Mouse (Mus musculus): ENCODE results near the gene Gm17949. TPM values are rescaled to one million over a fixed set of nuclear protein-coding genes. Genes with fewer than 3 reads are reported as not detected.
A peak's percentile ranks its signal among the peaks of the same experiment; 100 is the strongest.

Gm17949 gene
- 0.04 TPM for polyA plus RNA-seq (2012; fragmentation: generic; extraction: Trizol)

DNA sequence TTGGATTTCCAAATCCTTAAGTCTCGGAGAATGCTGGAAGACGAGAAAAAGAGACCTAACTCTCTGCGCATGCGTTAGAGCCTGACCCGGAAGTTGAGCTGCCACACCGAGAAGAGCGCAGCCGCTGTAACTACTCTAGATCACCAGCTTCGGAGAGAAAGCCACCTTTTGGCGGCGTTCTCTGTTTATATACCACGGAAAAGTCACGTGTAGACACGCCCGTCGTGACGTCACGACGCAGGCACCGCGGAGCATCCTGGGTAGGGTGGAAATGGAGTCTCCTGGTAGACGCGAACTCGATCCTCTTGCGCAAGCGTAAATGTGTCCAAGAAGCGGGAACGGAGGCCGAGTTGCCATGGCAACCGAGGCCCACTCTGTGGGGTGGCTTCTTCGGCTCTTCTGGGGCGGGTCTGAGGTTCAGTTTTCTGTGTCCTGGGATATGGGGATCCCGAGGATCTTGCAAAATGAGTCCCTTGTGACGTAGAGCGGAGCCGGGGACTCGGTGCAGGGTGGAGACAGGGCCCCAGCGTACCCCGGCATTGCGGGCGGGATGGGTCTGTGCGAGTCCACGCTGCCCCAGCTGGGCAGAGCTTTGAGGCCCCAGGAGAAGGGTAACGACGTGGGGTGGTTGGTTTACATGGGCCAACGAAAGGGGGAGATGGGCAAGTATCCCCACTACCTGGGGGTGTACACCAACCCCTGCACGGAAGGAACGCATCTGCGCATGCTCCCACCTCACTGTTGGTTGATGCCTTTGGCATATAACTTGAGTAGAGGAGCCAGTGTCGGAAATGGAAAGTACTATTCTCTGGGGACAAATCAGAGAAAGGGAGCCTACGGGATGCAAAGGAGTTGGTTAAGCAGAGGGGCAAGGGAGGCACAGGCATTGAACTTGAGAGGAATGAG is at the start of gene Gm17949, which contains the start of gene Gtf2f1:
TSS of gene Gm17949 (plus strand) at position 234 of the 906 bp plus-strand sequence.
TSS of gene Gtf2f1 (minus strand) at position 53 of the 906 bp plus-strand sequence.
- H3K4me3 ChIP-seq, result peak within 1 kb of the TSS; percentile 87
- H3K36me3 ChIP-seq (ENCODE audit: control insufficient read depth, insufficient read depth), result peaks cover 4% of the 10 kb centered on the region
- peaks cover 18% of the 10 kb centered on the region for H3K79me2 ChIP-seq (ENCODE audit: control insufficient read depth, insufficient read depth)
- peak within 1 kb of the TSS; percentile 39 for H3ac ChIP-seq (ENCODE audit: control insufficient read depth, insufficient read length)
- TF ChIP-seq TCF12 (IDR thresholded peaks at IDR 0.05; ENCODE audit: insufficient read depth, poor library complexity, severe bottlenecking) (no peak), TCF3 (IDR thresholded peaks at IDR 0.05; ENCODE audit: insufficient read length, low read depth) (no peak), SRF (IDR thresholded peaks at IDR 0.05; ENCODE audit: control insufficient read depth, insufficient read length, low read depth) (peak; percentile 55), POLR2AphosphoS2 (IDR thresholded peaks at IDR 0.05; ENCODE audit: insufficient read length, low read depth) (peak; percentile 90), REST (IDR thresholded peaks at IDR 0.05; ENCODE audit: insufficient read depth, insufficient read length) (no peak), MYOG (IDR thresholded peaks at IDR 0.05; ENCODE audit: control insufficient read depth in 1 of 3, insufficient read depth in 1 of 3, insufficient read length in 2 of 3, low read depth in 2 of 3) (no peak), MAX (IDR thresholded peaks at IDR 0.05; ENCODE audit: low read depth) (peak; percentile 27), MYOD1 (IDR thresholded peaks at IDR 0.05; ENCODE audit: control insufficient read depth in 1 of 3, insufficient read length in 2 of 3, low read depth in 2 of 3) (no peak), E2F4 (IDR thresholded peaks at IDR 0.05; ENCODE audit: insufficient read depth) (no peak), CEBPB (IDR thresholded peaks at IDR 0.05; ENCODE audit: insufficient read depth, poor library complexity, severe bottlenecking) (peak; percentile 90), USF1 (IDR thresholded peaks at IDR 0.05; ENCODE audit: low read depth) (peak; percentile 100), POLR2A (IDR thresholded peaks at IDR 0.05; ENCODE audit: insufficient read length, low read depth) (peak; percentile 95)
- no peaks in the 10 kb centered on the region for H3K27me3 ChIP-seq (ENCODE audit: control insufficient read depth, insufficient read depth, insufficient read length)
- H3K4me2 ChIP-seq (ENCODE audit: low read depth), result peak within 1 kb of the TSS; percentile 94

DNA sequence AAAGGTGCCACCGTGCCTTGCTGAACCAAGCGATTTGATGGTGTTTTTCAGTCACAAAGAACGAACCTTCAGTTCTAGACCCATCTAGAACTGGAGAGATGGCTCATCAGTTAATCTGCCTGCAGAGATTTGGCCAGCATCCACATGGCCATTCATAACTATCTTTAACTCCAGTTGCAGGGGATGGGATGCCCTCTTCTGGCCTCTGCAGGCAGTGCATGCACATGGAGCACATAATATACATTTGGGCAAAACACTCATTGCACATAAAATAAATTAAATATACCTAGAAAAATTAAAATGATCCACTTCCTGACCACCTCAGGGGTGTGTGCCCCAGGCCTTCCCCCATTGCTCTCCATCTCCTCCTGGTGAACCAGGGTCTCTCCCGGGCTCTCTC is 49.4 kb upstream of the Gm17949 start:
- no peak overlapping the region for H3K4me3 ChIP-seq
- no peaks in the 10 kb centered on the region for H3K36me3 ChIP-seq (ENCODE audit: control insufficient read depth, insufficient read depth)
- no peak overlapping the region for H3ac ChIP-seq (ENCODE audit: control insufficient read depth, insufficient read length)
- H3K27me3 ChIP-seq (ENCODE audit: control insufficient read depth, insufficient read depth, insufficient read length), result peaks cover 16% of the 10 kb centered on the region
- H3K79me2 ChIP-seq (ENCODE audit: control insufficient read depth, insufficient read depth), result no peaks in the 10 kb centered on the region
- no peak for TF ChIP-seq MYOG (IDR thresholded peaks at IDR 0.05; ENCODE audit: control insufficient read depth in 1 of 3, insufficient read depth in 1 of 3, insufficient read length in 2 of 3, low read depth in 2 of 3)
- TF ChIP-seq MAX (IDR thresholded peaks at IDR 0.05; ENCODE audit: low read depth), result no peak
- TF ChIP-seq E2F4 (IDR thresholded peaks at IDR 0.05; ENCODE audit: insufficient read depth), result no peak
- TF ChIP-seq SRF (IDR thresholded peaks at IDR 0.05; ENCODE audit: control insufficient read depth, insufficient read length, low read depth), result no peak
- no peak for TF ChIP-seq TCF3 (IDR thresholded peaks at IDR 0.05; ENCODE audit: insufficient read length, low read depth)
- no peak for TF ChIP-seq REST (IDR thresholded peaks at IDR 0.05; ENCODE audit: insufficient read depth, insufficient read length)
- H3K4me2 ChIP-seq (ENCODE audit: low read depth), result no peak overlapping the region

DNA sequence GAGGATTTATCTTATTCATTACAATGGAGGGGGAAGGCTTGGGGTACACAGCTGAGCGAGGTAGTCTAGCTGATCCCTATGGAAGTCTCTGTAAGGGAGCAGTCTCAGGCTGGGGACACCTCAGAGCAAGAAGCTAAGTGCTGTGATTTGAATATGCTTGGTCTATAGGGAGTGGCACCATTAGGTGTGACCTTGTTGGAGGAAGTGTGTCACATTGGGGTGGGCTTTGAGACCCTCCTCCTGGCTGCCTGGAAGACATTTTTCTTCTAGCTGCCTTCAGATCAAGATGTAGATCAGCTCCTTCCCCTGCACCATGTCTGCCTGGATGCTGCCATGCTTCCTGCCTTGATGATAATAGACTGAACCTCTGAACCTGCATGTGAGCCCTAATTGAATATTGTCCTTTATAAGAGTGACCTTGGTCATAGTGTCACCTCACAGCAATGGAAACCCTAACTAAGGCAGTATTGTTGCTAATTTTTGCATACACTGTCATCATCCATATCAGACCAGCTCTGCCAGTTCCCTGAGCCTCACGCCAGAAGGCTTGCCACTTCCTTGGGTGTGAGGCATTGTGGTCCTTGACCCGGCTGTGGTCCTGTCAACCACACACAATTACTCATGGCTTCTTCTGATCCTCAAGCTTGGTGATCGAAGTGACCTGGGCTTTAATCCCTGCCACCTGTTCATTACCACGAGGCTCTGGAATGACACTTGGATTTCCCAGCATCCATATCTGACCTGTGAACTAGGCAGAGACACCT is 48.4 kb upstream of the Gm17949 start:
- no peaks in the 10 kb centered on the region for H3K36me3 ChIP-seq (ENCODE audit: control insufficient read depth, insufficient read depth)
- no peak overlapping the region for H3K4me2 ChIP-seq (ENCODE audit: low read depth)
- peaks cover 16% of the 10 kb centered on the region for H3K27me3 ChIP-seq (ENCODE audit: control insufficient read depth, insufficient read depth, insufficient read length)
- TF ChIP-seq MYOD1 (IDR thresholded peaks at IDR 0.05; ENCODE audit: control insufficient read depth in 1 of 3, insufficient read length in 2 of 3, low read depth in 2 of 3) (peak in 1 of 3 experiments; percentile 17), POLR2A (IDR thresholded peaks at IDR 0.05; ENCODE audit: insufficient read length, low read depth) (no peak)
- H3K4me3 ChIP-seq, result no peak overlapping the region
- no peaks in the 10 kb centered on the region for H3K79me2 ChIP-seq (ENCODE audit: control insufficient read depth, insufficient read depth)
- no peak overlapping the region for H3ac ChIP-seq (ENCODE audit: control insufficient read depth, insufficient read length)

DNA sequence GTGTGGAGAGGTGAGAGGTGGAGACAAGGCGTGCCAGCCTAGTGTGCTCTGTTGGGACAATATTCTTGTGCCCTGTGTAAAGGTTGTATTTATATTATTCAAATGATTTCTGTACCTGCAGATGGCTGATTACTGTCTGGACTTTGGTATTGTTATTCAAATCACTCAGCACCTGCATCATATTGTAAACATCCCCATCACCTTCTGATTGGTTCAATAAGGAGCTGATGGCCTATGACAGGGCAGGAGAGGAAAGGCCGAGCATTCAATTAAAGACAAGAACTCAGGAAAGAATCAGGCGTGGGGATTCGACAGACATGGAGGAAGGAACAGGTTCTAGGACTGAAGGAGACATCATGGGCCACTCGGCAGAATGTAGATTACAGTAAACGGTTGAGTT is 47.6 kb upstream of the Gm17949 start:
- TF ChIP-seq USF1 (IDR thresholded peaks at IDR 0.05; ENCODE audit: low read depth) (no peak), REST (IDR thresholded peaks at IDR 0.05; ENCODE audit: insufficient read depth, insufficient read length) (no peak), TCF3 (IDR thresholded peaks at IDR 0.05; ENCODE audit: insufficient read length, low read depth) (no peak), POLR2A (IDR thresholded peaks at IDR 0.05; ENCODE audit: insufficient read length, low read depth) (no peak), CEBPB (IDR thresholded peaks at IDR 0.05; ENCODE audit: insufficient read depth, poor library complexity, severe bottlenecking) (no peak), POLR2AphosphoS2 (IDR thresholded peaks at IDR 0.05; ENCODE audit: insufficient read length, low read depth) (no peak), MAX (IDR thresholded peaks at IDR 0.05; ENCODE audit: low read depth) (no peak), TCF12 (IDR thresholded peaks at IDR 0.05; ENCODE audit: insufficient read depth, poor library complexity, severe bottlenecking) (no peak), E2F4 (IDR thresholded peaks at IDR 0.05; ENCODE audit: insufficient read depth) (no peak), MYOG (IDR thresholded peaks at IDR 0.05; ENCODE audit: control insufficient read depth in 1 of 3, insufficient read depth in 1 of 3, insufficient read length in 2 of 3, low read depth in 2 of 3) (no peak), SRF (IDR thresholded peaks at IDR 0.05; ENCODE audit: control insufficient read depth, insufficient read length, low read depth) (no peak), MYOD1 (IDR thresholded peaks at IDR 0.05; ENCODE audit: control insufficient read depth in 1 of 3, insufficient read length in 2 of 3, low read depth in 2 of 3) (no peak)
- no peaks in the 10 kb centered on the region for H3K79me2 ChIP-seq (ENCODE audit: control insufficient read depth, insufficient read depth)
- H3K27me3 ChIP-seq (ENCODE audit: control insufficient read depth, insufficient read depth, insufficient read length), result peaks cover 16% of the 10 kb centered on the region
- no peaks in the 10 kb centered on the region for H3K36me3 ChIP-seq (ENCODE audit: control insufficient read depth, insufficient read depth)
- H3ac ChIP-seq (ENCODE audit: control insufficient read depth, insufficient read length), result no peak overlapping the region
- no peak overlapping the region for H3K4me2 ChIP-seq (ENCODE audit: low read depth)
- H3K4me3 ChIP-seq, result no peak overlapping the region
